Mouse (Mus musculus) liver, postnatal 0 days (tissue): ENCODE data around the gene Rab43. TPM values are rescaled to one million over a fixed set of nuclear protein-coding genes. Genes with fewer than 3 reads are reported as not detected.

Experiments used
- ATAC-seq: fragments of 200-750 bp; cut with Nextera tagmentation; 2 replicates; pipeline ENCODE4 v1.8.0; 2017; ENCODE audit warnings: mild to moderate bottlenecking, moderate library complexity
- DNase-seq: peaks from one replicate; pipeline ENCODE4 v3.0.0-alpha.2; 2016
- H3K27ac ChIP-seq: fragments of 300-500 bp; sonication (generic); 2 replicates; pipeline ENCODE4 v1.5.1; 2014; ENCODE audit warnings: antibody characterized with exemption, moderate library complexity, mild to moderate bottlenecking, low read depth
- H3K27me3 ChIP-seq: fragments of 300-500 bp; sonication (generic); 2 replicates; pipeline ENCODE4 v1.6.1; 2014; ENCODE audit warnings: low read length, control low read depth, mixed read lengths; ENCODE audit not compliant: insufficient read depth
- H3K36me3 ChIP-seq: fragments of 300-500 bp; sonication (generic); replicated peaks from 2 replicates; pipeline ENCODE4 v1.6.1; 2014; ENCODE audit warnings: mild to moderate bottlenecking, control low read depth, low read length, moderate library complexity, mixed read lengths; ENCODE audit not compliant: insufficient read depth
- H3K4me1 ChIP-seq: fragments of 300-500 bp; sonication (generic); 2 replicates; pipeline ENCODE4 v1.6.1; 2014; ENCODE audit warnings: antibody characterized with exemption, mild to moderate bottlenecking, control low read depth; ENCODE audit not compliant: insufficient read depth
- H3K4me2 ChIP-seq: fragments of 300-500 bp; sonication (generic); 2 replicates; pipeline ENCODE4 v1.6.1; 2014; ENCODE audit warnings: low read depth, mild to moderate bottlenecking, low read length, moderate library complexity, mixed read lengths
- H3K4me3 ChIP-seq: fragments of 300-500 bp; sonication (generic); 2 replicates; pipeline ENCODE4 v1.5.1; 2014; ENCODE audit warnings: low read depth, low read length
- H3K9ac ChIP-seq: fragments of 300-500 bp; sonication (generic); replicated peaks from 2 replicates; pipeline ENCODE4 v1.6.1; 2014; ENCODE audit warnings: mild to moderate bottlenecking, moderate library complexity
- H3K9me3 ChIP-seq: fragments of 300-500 bp; sonication (generic); 2 replicates; pipeline ENCODE4 v1.6.1; 2016; ENCODE audit warnings: mild to moderate bottlenecking, control low read depth, low read length, mixed read lengths
- CTCF ChIP-seq: sonication (generic); IDR thresholded peaks from 2 replicates; pipeline ENCODE4 v1.5.1; 2016; ENCODE audit warnings: antibody characterized with exemption, low read depth
- EP300 ChIP-seq: IDR thresholded peaks from 2 replicates; pipeline ENCODE4 v1.6.1; 2016; ENCODE audit warnings: antibody characterized with exemption, low read depth, mild to moderate bottlenecking
- WGBS: fragments of 180-500 bp; shearing (Covaris S2); extraction: QIAGEN DNeasy Blood & Tissue Kit; methylation state at CpG from one replicate; pipeline ENCODE4 v1.1.7; 2014; ENCODE audit not compliant: insufficient replicate concordance; 5-methylcytosine and 5-hydroxymethylcytosine counted together
- polyA plus RNA-seq: library from polyadenylated mRNA; unstranded; fragments of >200 nt; fragmentation: Nextera tagmentation; extraction: Ambion mirVana; gene quantifications from 2 replicates; pipeline ENCODE4 v1.2.1, GENCODE M21; 2015

Rab43 gene
- polyA plus RNA-seq, 1 experiment from 2014 or later = 44.4 TPM

DNA sequence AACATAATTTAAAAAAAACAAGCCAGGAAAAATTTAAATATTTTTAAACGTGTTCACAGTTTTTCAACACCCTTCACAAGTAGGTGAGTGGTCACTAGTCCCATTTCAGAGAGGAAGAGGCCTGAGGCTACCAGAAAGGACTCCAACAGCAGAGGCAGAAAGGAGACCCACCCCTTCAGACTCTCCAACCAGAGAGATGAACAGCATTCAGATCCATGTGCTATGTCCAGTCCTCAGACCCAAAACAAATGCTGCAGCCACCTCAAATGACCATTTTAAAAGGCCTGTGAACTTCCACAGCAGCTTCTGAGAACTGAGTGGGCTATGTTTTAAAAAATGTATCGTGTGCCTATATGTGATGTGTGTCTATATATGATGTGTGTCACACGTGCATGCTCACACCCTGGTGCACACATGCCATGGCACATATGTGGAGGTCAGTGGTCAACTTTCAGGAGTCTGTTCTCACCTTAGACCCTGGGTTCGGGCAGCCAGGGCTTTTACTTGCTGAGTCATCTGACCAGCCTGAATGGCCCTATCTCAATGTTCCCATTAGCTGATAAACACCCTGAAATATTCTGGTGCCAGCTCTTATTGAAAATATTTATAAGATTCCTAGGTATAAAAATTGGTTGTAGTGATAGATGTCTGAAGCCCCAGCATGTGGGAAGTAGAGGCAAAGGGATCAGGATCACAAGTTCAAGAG lies 4.1 kb downstream of the Rab43 start:
- DNase-seq (peak; percentile 26), ATAC-seq (no peak)
- Histone ChIP-seq H3K36me3 (peaks cover 33% of the 10 kb centered on the region), H3K9me3 (no peaks in the 10 kb centered on the region), H3K27ac (peak overlapping the region; percentile 100), H3K4me1 (peaks cover 48% of the 10 kb centered on the region), H3K4me2 (peak overlapping the region; percentile 72), H3K27me3 (no peaks in the 10 kb centered on the region), H3K9ac (peak overlapping the region; percentile 93), H3K4me3 (peak overlapping the region; percentile 97)
- 59% methylated on average over 4 of the region's 4 CpGs for WGBS
- TF ChIP-seq CTCF (no peak), EP300 (peak; percentile 24; the same call in 1 of the 2 replicates)

- peak overlapping the region; percentile 55 for H3K27ac ChIP-seq
- 47% methylated on average over 2 of the region's 2 CpGs for WGBS
- peaks cover 39% of the 10 kb centered on the region for H3K4me1 ChIP-seq
- no peaks in the 10 kb centered on the region for H3K9me3 ChIP-seq
- H3K9ac ChIP-seq = peak overlapping the region; percentile 52
- no peak for ATAC-seq
- peak; percentile 14; the same call in 1 of the 2 replicates for TF ChIP-seq CTCF
- no peak for TF ChIP-seq EP300
- H3K4me2 ChIP-seq = peak overlapping the region; percentile 72
- DNase-seq = peak; percentile 16
- peaks cover 39% of the 10 kb centered on the region for H3K36me3 ChIP-seq
- H3K4me3 ChIP-seq = no peak overlapping the region
- H3K27me3 ChIP-seq = no peaks in the 10 kb centered on the region
These were observed 5.1 kb downstream of the Rab43 start for GRCm38 (mm10) chr6:87806857-87807256.

DNA sequence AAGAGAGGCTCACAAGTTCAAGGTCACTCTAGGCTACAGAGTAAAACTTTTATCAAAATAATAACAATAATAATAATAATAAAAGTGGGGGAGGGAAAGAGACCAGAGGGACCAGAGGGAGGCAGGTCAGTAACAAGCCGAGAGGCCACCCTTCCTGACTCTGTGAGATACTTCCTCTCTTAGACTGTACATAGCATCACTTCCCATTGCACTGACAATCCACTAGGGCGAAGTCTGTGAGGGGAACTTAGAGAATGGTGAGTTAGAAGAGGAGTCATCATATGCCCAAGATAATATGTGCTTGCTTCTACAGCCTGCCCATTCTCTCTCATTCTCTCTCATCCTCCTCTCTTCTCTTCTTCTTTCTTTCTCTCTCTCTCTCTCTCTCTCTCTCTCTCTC lies 5.9 kb downstream of the Rab43 start:
- DNase-seq = no peak
- ATAC-seq = no peak
- Histone ChIP-seq H3K4me1 (peaks cover 40% of the 10 kb centered on the region), H3K27me3 (no peaks in the 10 kb centered on the region), H3K9ac (no peak overlapping the region), H3K4me3 (no peak overlapping the region), H3K36me3 (peaks cover 46% of the 10 kb centered on the region), H3K9me3 (no peaks in the 10 kb centered on the region), H3K4me2 (peak overlapping the region; percentile 1; the same call in 1 of the 2 replicates), H3K27ac (peak overlapping the region; percentile 0; the same call in 1 of the 2 replicates)
- TF ChIP-seq CTCF (peak; percentile 55), EP300 (no peak)
- 21% methylated on average over 2 of the region's 2 CpGs for WGBS

GRCm38 (mm10) chr6:87805448-87805847 lies 6.5 kb downstream of the Rab43 start:
- Histone ChIP-seq H3K27me3 (no peaks in the 10 kb centered on the region), H3K4me2 (peak overlapping the region; percentile 1; the same call in 1 of the 2 replicates), H3K9me3 (no peaks in the 10 kb centered on the region), H3K36me3 (peaks cover 49% of the 10 kb centered on the region), H3K4me3 (no peak overlapping the region), H3K9ac (no peak overlapping the region), H3K27ac (peak overlapping the region; percentile 0; the same call in 1 of the 2 replicates), H3K4me1 (peaks cover 45% of the 10 kb centered on the region)
- WGBS = 86% methylated on average over 7 of the region's 7 CpGs
- no peak for ATAC-seq
- TF ChIP-seq EP300 = no peak
- no peak for TF ChIP-seq CTCF
- no peak for DNase-seq

DNA sequence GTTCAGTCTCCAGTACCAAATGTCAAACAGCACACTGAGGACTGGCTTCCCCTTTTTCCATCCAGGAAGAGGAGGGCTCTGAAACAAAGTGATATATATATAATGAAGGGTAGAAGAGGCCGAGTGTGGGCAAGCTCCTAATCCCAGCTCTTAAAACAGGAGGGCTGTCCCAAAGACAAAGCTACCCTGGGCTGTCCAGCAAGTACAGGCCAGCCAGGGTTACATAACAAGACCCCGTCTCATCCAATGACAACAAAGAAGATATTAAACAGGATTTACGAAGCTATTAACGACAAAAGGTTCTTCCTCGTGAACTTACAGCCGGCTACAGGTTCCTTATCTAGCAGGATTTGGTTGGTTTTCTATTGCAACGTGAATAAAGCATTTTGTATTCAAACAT lies 7.1 kb downstream of the Rab43 start:
- Histone ChIP-seq H3K4me1 (peaks cover 48% of the 10 kb centered on the region), H3K36me3 (peaks cover 49% of the 10 kb centered on the region), H3K9me3 (no peaks in the 10 kb centered on the region), H3K4me2 (no peak overlapping the region), H3K27me3 (no peaks in the 10 kb centered on the region), H3K4me3 (no peak overlapping the region), H3K27ac (peak overlapping the region; percentile 35), H3K9ac (no peak overlapping the region)
- TF ChIP-seq EP300 (no peak), CTCF (no peak)
- WGBS = 62% methylated on average over 7 of the region's 7 CpGs
- no peak for ATAC-seq
- no peak for DNase-seq

DNA sequence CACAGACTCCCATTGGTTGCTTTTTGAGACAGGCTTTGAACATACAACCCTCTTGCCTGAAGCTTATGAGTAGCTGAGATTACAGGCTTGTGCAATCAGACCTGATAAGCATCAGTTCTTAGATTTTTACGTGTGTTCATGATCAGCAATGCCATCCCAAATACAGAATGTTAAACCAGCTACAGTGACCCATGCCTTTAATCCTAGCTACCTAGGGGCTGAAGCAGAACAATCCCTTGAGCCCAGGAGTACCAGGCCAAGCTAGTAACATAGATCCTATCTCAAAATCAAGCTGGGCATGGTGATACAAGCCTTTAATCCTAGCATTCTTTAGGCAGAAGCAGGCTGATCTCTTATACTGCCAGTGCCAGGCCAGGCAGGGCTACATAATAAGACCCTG lies 7.9 kb downstream of the Rab43 start:
- no peak overlapping the region for H3K9ac ChIP-seq
- H3K4me2 ChIP-seq = no peak overlapping the region
- no peaks in the 10 kb centered on the region for H3K9me3 ChIP-seq
- ATAC-seq = no peak
- 42% methylated on average over 1 of the region's 1 CpGs for WGBS
- H3K27ac ChIP-seq = no peak overlapping the region
- H3K4me3 ChIP-seq = no peak overlapping the region
- DNase-seq = no peak
- H3K36me3 ChIP-seq = peaks cover 53% of the 10 kb centered on the region
- TF ChIP-seq EP300 (no peak), CTCF (no peak)
- H3K27me3 ChIP-seq = no peaks in the 10 kb centered on the region
- H3K4me1 ChIP-seq = peaks cover 46% of the 10 kb centered on the region
